Mouse (Mus musculus) olfactory bulb, adult 2 months (tissue): Measurements from ENCODE around the gene Ddrgk1. TPM values are rescaled to one million over a fixed set of nuclear protein-coding genes. Genes with fewer than 3 reads are reported as not detected.
A peak's percentile ranks its signal among the peaks of the same experiment; 100 is the strongest.

ENCODE experiments used
- H3K27ac ChIP-seq: fragments of 200-500 bp; 2 replicates; pipeline ENCODE4 v1.5.1; 2012; ENCODE audit warnings: low read depth, low read length; ENCODE audit not compliant: insufficient read depth
- H3K4me1 ChIP-seq: fragments of 200-500 bp; 2 replicates; pipeline ENCODE4 v1.6.1; 2012; ENCODE audit warnings: low read length; ENCODE audit not compliant: control insufficient read depth, insufficient read depth
- H3K4me3 ChIP-seq: fragments of 200-500 bp; 2 replicates; pipeline ENCODE4 v1.5.1; 2012; ENCODE audit warnings: mild to moderate bottlenecking, low read depth, low read length, moderate library complexity; ENCODE audit not compliant: insufficient read depth
- CTCF ChIP-seq: fragments of 200-500 bp; IDR thresholded peaks from 2 replicates; pipeline ENCODE4 v1.5.1; 2012; ENCODE audit warnings: low read depth, mild to moderate bottlenecking, low read length, moderate library complexity; ENCODE audit not compliant: insufficient read depth
- POLR2A ChIP-seq: fragments of 200-500 bp; IDR thresholded peaks from 2 replicates; pipeline ENCODE4 v1.6.1; 2012; ENCODE audit warnings: mild to moderate bottlenecking, low read depth, low read length, moderate library complexity; ENCODE audit not compliant: insufficient read depth
- WGBS: fragments of 180-500 bp; shearing (Covaris S2); methylation state at CpG from one replicate; pipeline ENCODE4 v1.1.7; 2018; 5-methylcytosine and 5-hydroxymethylcytosine counted together
- polyA plus RNA-seq: library from polyadenylated mRNA; stranded (reverse); fragments of >200 nt; gene quantifications from 2 replicates; pipeline ENCODE4 v1.2.4, GENCODE M21; 2012; ENCODE audit warnings: low replicate concordance; ENCODE audit not compliant: missing spikeins, insufficient read depth, insufficient read length

Gene Ddrgk1
- polyA plus RNA-seq, 1 experiment, result not detected

GRCm38 (mm10) chr2:130629839-130630203 is 34.6 kb downstream of the Ddrgk1 start, which contains the start of the genes Fastkd5 and Ubox5:
TSS of gene Fastkd5 (minus strand) at chr2:130630027.
TSS of gene Ubox5 (minus strand) at chr2:130630038.
- peak within 1 kb of the TSS; percentile 63 for H3K4me3 ChIP-seq
- TF ChIP-seq POLR2A, result peak; percentile 46; the same call in 1 of the 2 replicates
- TF ChIP-seq CTCF, result no peak
- peaks cover 14% of the 10 kb centered on the region for H3K4me1 ChIP-seq
- peak within 1 kb of the TSS; percentile 37; the same call in 1 of the 2 replicates for H3K27ac ChIP-seq
- under 1% methylated on average over 24 of the region's 25 CpGs for WGBS

GRCm38 (mm10) chr2:130629080-130629838 is 35.2 kb downstream of the Ddrgk1 start:
- Histone ChIP-seq H3K4me1 (peaks cover 8% of the 10 kb centered on the region), H3K4me3 (peak overlapping the region; percentile 63), H3K27ac (peak overlapping the region; percentile 37; the same call in 1 of the 2 replicates)
- no peak for TF ChIP-seq CTCF
- TF ChIP-seq POLR2A, result no peak
- WGBS, result 3% methylated on average over 37 of the region's 37 CpGs

DNA sequence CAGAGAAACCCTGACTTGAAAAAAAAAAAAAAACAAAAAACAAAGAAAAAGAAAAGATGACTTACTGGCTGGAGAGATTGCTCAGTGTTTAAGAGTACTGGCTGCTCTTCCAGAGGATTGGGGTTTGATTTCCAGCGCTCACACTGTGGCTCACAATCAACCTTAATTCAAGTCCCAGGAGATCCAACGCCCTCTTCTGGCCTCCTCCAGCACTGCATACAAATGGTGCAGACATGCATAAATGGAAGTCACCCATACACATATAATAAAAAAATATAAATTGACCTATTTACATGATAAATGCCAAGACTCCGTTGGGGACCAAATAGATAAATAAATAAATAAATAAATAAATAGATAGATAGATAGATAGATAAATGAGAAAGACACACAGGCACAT is 36.0 kb downstream of the Ddrgk1 start:
- H3K27ac ChIP-seq, result no peak overlapping the region
- H3K4me3 ChIP-seq, result no peak overlapping the region
- 69% methylated on average over 3 of the region's 3 CpGs for WGBS

GRCm38 (mm10) chr2:130618972-130619371 is 45.5 kb downstream of the Ddrgk1 start:
- H3K4me1 ChIP-seq, result no peaks in the 10 kb centered on the region
- no peak overlapping the region for H3K27ac ChIP-seq
- TF ChIP-seq CTCF (no peak), POLR2A (no peak)
- 68% methylated on average over 7 of the region's 7 CpGs for WGBS
- H3K4me3 ChIP-seq, result no peak overlapping the region

More for the DNA sequence above, 36.0 kb downstream of the Ddrgk1 start:
- H3K4me1 ChIP-seq, result peaks cover 2% of the 10 kb centered on the region; the same call in 1 of the 2 replicates
- TF ChIP-seq CTCF (no peak), POLR2A (no peak)

GRCm38 (mm10) chr2:130613091-130613490 is 51.4 kb downstream of the Ddrgk1 start:
- TF ChIP-seq POLR2A (no peak), CTCF (no peak)
- Histone ChIP-seq H3K4me1 (no peaks in the 10 kb centered on the region), H3K4me3 (no peak overlapping the region), H3K27ac (no peak overlapping the region)
- 59% methylated on average over 3 of the region's 3 CpGs for WGBS

Other genes with a start within 250 kb of the Ddrgk1 start
- gene Vps16, start 240.3 kb downstream of the Ddrgk1 start, polyA plus RNA-seq, result not detected in 2 replicates
- not detected in 2 replicates for gene Pced1a, start 240.0 kb downstream of the Ddrgk1 start, polyA plus RNA-seq
- not detected in 2 replicates for gene Ptpra, start 214.4 kb downstream of the Ddrgk1 start, polyA plus RNA-seq
- gene Mrps26, start 100.9 kb downstream of the Ddrgk1 start, polyA plus RNA-seq, result 295 TPM in 1 of 2 replicates, not detected in the other
- not detected in 2 replicates for gene Oxt, start 88.5 kb downstream of the Ddrgk1 start, polyA plus RNA-seq
- gene Avp, start 82.1 kb downstream of the Ddrgk1 start, polyA plus RNA-seq, result not detected in 2 replicates
- not detected in 2 replicates for gene Fastkd5, start 34.6 kb downstream of the Ddrgk1 start, polyA plus RNA-seq
- not detected in 2 replicates for gene Ubox5, start 34.6 kb downstream of the Ddrgk1 start, polyA plus RNA-seq
- not detected in 2 replicates for gene Lzts3, start 21.9 kb downstream of the Ddrgk1 start, polyA plus RNA-seq
- gene Itpa, start 3.0 kb upstream of the Ddrgk1 start, polyA plus RNA-seq, result not detected in 2 replicates
- not detected in 2 replicates for gene Slc4a11, start 32.9 kb upstream of the Ddrgk1 start, polyA plus RNA-seq
- gene 4930402H24Rik, start 241.7 kb upstream of the Ddrgk1 start, polyA plus RNA-seq, result not detected in 2 replicates
- gene Atrn, start 241.8 kb upstream of the Ddrgk1 start, polyA plus RNA-seq, result 69.6 TPM in 1 of 2 replicates, not detected in the other